Mouse (Mus musculus): Measurements from ENCODE around the gene Nr1h4. TPM values are rescaled to one million over a fixed set of nuclear protein-coding genes. Genes with fewer than 3 reads are reported as not detected.

Nr1h4 gene
- polyA plus RNA-seq, 2 experiments: 0.03 TPM; not detected in 1

DNA sequence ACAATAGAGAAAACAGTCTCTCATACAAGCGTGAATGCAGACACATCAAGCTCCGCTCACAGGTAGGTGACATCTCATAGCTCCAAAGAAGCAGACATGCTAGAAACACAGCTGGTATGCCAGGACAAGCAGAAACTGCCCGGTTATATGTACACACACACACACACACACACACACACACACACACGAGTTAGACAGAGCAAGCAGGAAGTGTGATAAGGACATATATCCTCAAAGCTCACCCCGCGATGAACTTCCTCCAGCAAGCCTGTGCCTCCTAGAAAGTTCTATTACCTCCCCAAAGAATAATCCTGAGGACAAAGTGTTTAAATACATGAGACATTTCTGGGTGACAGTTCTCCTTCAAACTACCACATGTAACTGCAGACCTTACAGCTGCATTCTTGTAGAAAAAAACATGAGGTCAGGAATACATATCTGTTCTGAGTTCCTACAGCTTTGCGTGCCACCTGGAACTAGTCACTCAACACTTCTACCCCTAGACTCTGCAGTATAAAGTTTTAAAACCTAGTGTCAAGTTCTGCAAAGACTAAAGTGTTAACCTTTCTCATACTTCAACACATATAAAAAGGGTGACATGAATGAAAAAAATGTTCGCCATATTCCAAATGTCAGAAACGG lies 11.5 kb downstream of the Nr1h4 start:
- Histone ChIP-seq H3K36me3 (ENCODE audit: control insufficient read depth, insufficient read depth, low read length) (no peaks in the 10 kb centered on the region), H3K27ac (replicated peaks; ENCODE audit: low read depth, low read length) (no peak overlapping the region), H3K4me2 (replicated peaks; ENCODE audit: low read depth, low read length, severe bottlenecking) (no peak overlapping the region), H3K9me3 (ENCODE audit: control insufficient read depth, low read length) (no peaks in the 10 kb centered on the region), H3K9ac (ENCODE audit: low read depth, low read length, severe bottlenecking) (no peak overlapping the region), H3K4me3 (replicated peaks; ENCODE audit: low read length) (no peak overlapping the region), H3K27me3 (ENCODE audit: control insufficient read depth, insufficient read depth, low read length) (no peaks in the 10 kb centered on the region), H3K4me1 (ENCODE audit: control insufficient read depth, insufficient read depth, low read length) (no peaks in the 10 kb centered on the region)
- ATAC-seq (ENCODE audit: low FRiP score, low read depth): no peak
- 80% methylated on average over 9 of the region's 9 CpGs for WGBS
- no peak for TF ChIP-seq POLR2A (IDR thresholded peaks at IDR 0.05; ENCODE audit: borderline replicate concordance, extremely low read depth, insufficient read depth, insufficient read length)
- DNase-seq (ENCODE audit: low spot score): no peak

- H3K4me2 ChIP-seq (replicated peaks; ENCODE audit: low read depth, low read length, severe bottlenecking): no peak overlapping the region
Measured at GRCm38 (mm10) chr10:89520381-89520780, 13.0 kb downstream of the Nr1h4 start.

DNA sequence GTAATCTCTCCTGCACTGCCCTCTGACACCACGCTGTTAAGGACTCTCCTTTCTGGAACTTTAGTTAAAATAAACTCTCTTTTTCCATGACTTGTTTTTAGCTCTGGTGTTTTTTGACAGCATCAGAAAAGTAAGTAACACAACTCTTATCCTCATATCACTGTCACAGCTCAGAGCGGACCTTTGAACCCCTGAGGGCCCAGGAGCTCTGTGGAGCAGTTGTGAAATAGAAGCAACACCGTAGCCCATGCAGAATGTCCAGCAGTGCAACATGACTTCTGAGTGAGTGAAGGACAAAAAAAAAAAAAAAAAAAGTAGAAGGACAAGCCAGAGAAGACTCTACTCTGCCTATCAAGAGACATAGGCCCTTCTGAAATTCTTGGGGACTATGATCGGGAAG lies 14.2 kb downstream of the Nr1h4 start:
- Histone ChIP-seq H3K9ac (ENCODE audit: low read depth, low read length, severe bottlenecking) (no peak overlapping the region), H3K4me2 (replicated peaks; ENCODE audit: low read depth, low read length, severe bottlenecking) (no peak overlapping the region), H3K4me3 (replicated peaks; ENCODE audit: low read length) (no peak overlapping the region), H3K4me1 (ENCODE audit: control insufficient read depth, insufficient read depth, low read length) (no peaks in the 10 kb centered on the region), H3K9me3 (ENCODE audit: control insufficient read depth, low read length) (no peaks in the 10 kb centered on the region), H3K36me3 (ENCODE audit: control insufficient read depth, insufficient read depth, low read length) (no peaks in the 10 kb centered on the region), H3K27me3 (ENCODE audit: control insufficient read depth, insufficient read depth, low read length) (no peaks in the 10 kb centered on the region), H3K27ac (replicated peaks; ENCODE audit: low read depth, low read length) (no peak overlapping the region)
- TF ChIP-seq POLR2A (IDR thresholded peaks at IDR 0.05; ENCODE audit: borderline replicate concordance, extremely low read depth, insufficient read depth, insufficient read length): no peak
- no peak for ATAC-seq (ENCODE audit: low FRiP score, low read depth)
- WGBS: 82% methylated on average over 4 of the region's 4 CpGs
- no peak for DNase-seq (ENCODE audit: low spot score)

More at GRCm38 (mm10) chr10:89520381-89520780, 13.0 kb downstream of the Nr1h4 start:
- no peak for ATAC-seq (ENCODE audit: low FRiP score, low read depth)
- Histone ChIP-seq H3K9ac (ENCODE audit: low read depth, low read length, severe bottlenecking) (no peak overlapping the region), H3K27ac (replicated peaks; ENCODE audit: low read depth, low read length) (no peak overlapping the region), H3K4me3 (replicated peaks; ENCODE audit: low read length) (no peak overlapping the region), H3K9me3 (ENCODE audit: control insufficient read depth, low read length) (no peaks in the 10 kb centered on the region), H3K36me3 (ENCODE audit: control insufficient read depth, insufficient read depth, low read length) (no peaks in the 10 kb centered on the region), H3K4me1 (ENCODE audit: control insufficient read depth, insufficient read depth, low read length) (no peaks in the 10 kb centered on the region), H3K27me3 (ENCODE audit: control insufficient read depth, insufficient read depth, low read length) (no peaks in the 10 kb centered on the region)
- TF ChIP-seq POLR2A (IDR thresholded peaks at IDR 0.05; ENCODE audit: borderline replicate concordance, extremely low read depth, insufficient read depth, insufficient read length): no peak
- WGBS: 95% methylated on average over 4 of the region's 4 CpGs
- DNase-seq (ENCODE audit: low spot score): no peak

- Histone ChIP-seq H3K9me3 (ENCODE audit: control insufficient read depth, low read length) (no peaks in the 10 kb centered on the region), H3K36me3 (ENCODE audit: control insufficient read depth, insufficient read depth, low read length) (no peaks in the 10 kb centered on the region), H3K4me1 (ENCODE audit: control insufficient read depth, insufficient read depth, low read length) (no peaks in the 10 kb centered on the region), H3K4me3 (replicated peaks; ENCODE audit: low read length) (no peak overlapping the region), H3K9ac (ENCODE audit: low read depth, low read length, severe bottlenecking) (no peak overlapping the region), H3K4me2 (replicated peaks; ENCODE audit: low read depth, low read length, severe bottlenecking) (no peak overlapping the region), H3K27ac (replicated peaks; ENCODE audit: low read depth, low read length) (no peak overlapping the region), H3K27me3 (ENCODE audit: control insufficient read depth, insufficient read depth, low read length) (no peaks in the 10 kb centered on the region)
- TF ChIP-seq POLR2A (IDR thresholded peaks at IDR 0.05; ENCODE audit: borderline replicate concordance, extremely low read depth, insufficient read depth, insufficient read length): no peak
- ATAC-seq (ENCODE audit: low FRiP score, low read depth) (no peak), DNase-seq (ENCODE audit: low spot score) (no peak)
- WGBS: 85% methylated on average over 2 of the region's 2 CpGs
Measured at GRCm38 (mm10) chr10:89518365-89518764, 15.0 kb downstream of the Nr1h4 start.

GRCm38 (mm10) chr10:89515813-89516212 lies 17.6 kb downstream of the Nr1h4 start:
- ATAC-seq (ENCODE audit: low FRiP score, low read depth): no peak
- no peak for DNase-seq (ENCODE audit: low spot score)
- no peak overlapping the region for H3K9ac ChIP-seq (ENCODE audit: low read depth, low read length, severe bottlenecking)
- 65% methylated on average over 2 of the region's 2 CpGs for WGBS
- H3K9me3 ChIP-seq (ENCODE audit: control insufficient read depth, low read length): no peaks in the 10 kb centered on the region
- H3K27ac ChIP-seq (replicated peaks; ENCODE audit: low read depth, low read length): no peak overlapping the region
- no peak overlapping the region for H3K4me3 ChIP-seq (replicated peaks; ENCODE audit: low read length)
- H3K27me3 ChIP-seq (ENCODE audit: control insufficient read depth, insufficient read depth, low read length): no peaks in the 10 kb centered on the region
- H3K4me1 ChIP-seq (ENCODE audit: control insufficient read depth, insufficient read depth, low read length): no peaks in the 10 kb centered on the region
- H3K4me2 ChIP-seq (replicated peaks; ENCODE audit: low read depth, low read length, severe bottlenecking): no peak overlapping the region
- H3K36me3 ChIP-seq (ENCODE audit: control insufficient read depth, insufficient read depth, low read length): no peaks in the 10 kb centered on the region
- TF ChIP-seq POLR2A (IDR thresholded peaks at IDR 0.05; ENCODE audit: borderline replicate concordance, extremely low read depth, insufficient read depth, insufficient read length): no peak

Data from limb, embryonic 14.5 days (tissue).